Comparison of ENCODE assay signal across 28 mouse cellular contexts in genomic region chr10:93575960-93576359, GRCm38 (mm10). TPM values are rescaled to one million over a fixed set of nuclear protein-coding genes. Genes with fewer than 3 reads are reported as not detected.
DNase-seq lines count a peak whose midpoint lies in the region; ATAC-seq lines count a peak whose summit lies in the region.
"Had no signal": no experiment of that assay in that cellular context is flagged by ENCODE, and none has a peak within 500 bp of the region (broad histone marks: within the 10 kb centered on the region; RNA-seq: fewer than 3 reads in every experiment).

No protein-coding gene starts in this region.

- peak; percentile 70 for DNase-seq in heart, adult 11 months
- DNase-seq in heart, postnatal 4 days, result no peak
- no peak for DNase-seq in kidney, postnatal 14 days
- no peak for DNase-seq in right cerebral cortex, postnatal 4 days
- DNase-seq: adrenal gland, adult 2 months; adrenal gland, postnatal 10 days; adrenal gland, postnatal 25 days; B cell, adult 2 months; cerebellum, adult 11-12 months; cerebellum, adult 2 months; cerebellum, adult 9-10 months; cerebellum, postnatal 10 days; cerebellum, postnatal 25 days; embryo, embryonic 11 days had no signal

- no peaks in the 10 kb centered on the region for H3K79me2 ChIP-seq in macrophage (ENCODE audit: inconsistent target)

- H3K9me3 ChIP-seq in midbrain, embryonic 16.5 days (replicated peaks; ENCODE audit: control insufficient read depth, low read length, poor library complexity, severe bottlenecking), result no peaks in the 10 kb centered on the region
- H3K9me3 ChIP-seq: embryonic facial prominence, embryonic 13.5 days; embryonic facial prominence, embryonic 15.5 days; forebrain, embryonic 10.5 days; forebrain, embryonic 12.5 days had no signal

- H3K27me3 ChIP-seq in midbrain, embryonic 16.5 days (ENCODE audit: control insufficient read depth, insufficient read depth, low read depth, low read length), result no peaks in the 10 kb centered on the region
- H3K27me3 ChIP-seq: embryonic facial prominence, embryonic 13.5 days; embryonic facial prominence, embryonic 15.5 days; forebrain, embryonic 12.5 days had no signal

- ATAC-seq in common myeloid progenitor, adult 5-6 weeks (replicated peaks; ENCODE audit: low read depth, poor library complexity, severe bottlenecking), result peak; percentile 52; the same call in 1 of the 2 replicates
- ATAC-seq in megakaryocyte progenitor cell, adult 5-6 weeks (replicated peaks; ENCODE audit: poor library complexity), result peak; percentile 72
- ATAC-seq in midbrain, embryonic 16.5 days, result no peak
- ATAC-seq: CD4-positive, CD25-positive, alpha-beta regulatory T cell, adult 4 months; forebrain, embryonic 14.5 days; forebrain, embryonic 16.5 days had no signal

- peak overlapping the region; percentile 31 for H3K27ac ChIP-seq in macrophage
- no peak overlapping the region for H3K27ac ChIP-seq in midbrain, embryonic 16.5 days (ENCODE audit: low read length)
- H3K27ac ChIP-seq: embryonic facial prominence, embryonic 13.5 days; embryonic facial prominence, embryonic 15.5 days; forebrain, embryonic 10.5 days; forebrain, embryonic 12.5 days had no signal

- 19% methylated on average over 8 of the region's 8 CpGs for WGBS in macrophage (ENCODE audit: missing documents)
- 95% methylated on average over 8 of the region's 8 CpGs for WGBS in midbrain, embryonic 16.5 days

- no peak overlapping the region for H3K9ac ChIP-seq in midbrain, embryonic 16.5 days (ENCODE audit: low read depth, low read length)
- H3K9ac ChIP-seq: embryonic facial prominence, embryonic 13.5 days; embryonic facial prominence, embryonic 15.5 days; forebrain, embryonic 12.5 days had no signal

- no peak overlapping the region for H3K4me2 ChIP-seq in midbrain, embryonic 16.5 days (ENCODE audit: low read length)
- H3K4me2 ChIP-seq: embryonic facial prominence, embryonic 13.5 days; embryonic facial prominence, embryonic 15.5 days; forebrain, embryonic 12.5 days had no signal

- H3K36me3 ChIP-seq in macrophage (ENCODE audit: inconsistent target), result no peaks in the 10 kb centered on the region
- H3K36me3 ChIP-seq in midbrain, embryonic 16.5 days (ENCODE audit: control insufficient read depth, insufficient read depth, low read length), result no peaks in the 10 kb centered on the region
- H3K36me3 ChIP-seq: embryonic facial prominence, embryonic 13.5 days; embryonic facial prominence, embryonic 15.5 days had no signal

- H3K4me1 ChIP-seq in midbrain, embryonic 16.5 days (ENCODE audit: control insufficient read depth, insufficient read depth, low read length), result no peaks in the 10 kb centered on the region
- H3K4me1 ChIP-seq: embryonic facial prominence, embryonic 13.5 days; embryonic facial prominence, embryonic 15.5 days; forebrain, embryonic 10.5 days; forebrain, embryonic 12.5 days had no signal

- H3K4me3 ChIP-seq in macrophage (ENCODE audit: inconsistent target), result no peak overlapping the region
- H3K4me3 ChIP-seq in midbrain, embryonic 16.5 days (ENCODE audit: low read depth, low read length), result no peak overlapping the region
- H3K4me3 ChIP-seq: embryonic facial prominence, embryonic 13.5 days; embryonic facial prominence, embryonic 15.5 days; erythroblast, embryonic 14.5 days; forebrain, embryonic 10.5 days; forebrain, embryonic 12.5 days had no signal

RNA-seq across cellular contexts. Expression of gene Snrpf, which starts 13.5 kb away (rescaled TPM):
- total RNA-seq in heart, postnatal 4 days (2021), result 10 to 100 TPM; 20.3 to 21.3 TPM
- total RNA-seq in common myeloid progenitor, adult 5-6 weeks (2017), result 192 and 266 TPM in 2 replicates
- 1 to 10 TPM in 16 of 26 experiments, under 1 TPM in 1, not detected in 9; 0.96 to 6.2 (median 1.8) TPM for total RNA-seq in macrophage (2018; cell fraction: chromatin; rRNA removed)
- total RNA-seq in macrophage (2018; cell fraction: cytosol; rRNA removed), result 10 to 100 TPM; 21.1 to 37.3 (median 30.4) TPM
- 1 to 10 TPM in 25 of 26 experiments, not detected in 1; 1.6 to 8.0 (median 3.6) TPM for total RNA-seq in macrophage (2018; cell fraction: nucleus; rRNA removed)
- polyA plus RNA-seq in macrophage (2018), result 27.2 to 63.4 TPM (median 40.4 TPM) in 3 replicates
- 188 and 192 TPM in 2 replicates for total RNA-seq in megakaryocyte progenitor cell, adult 5-6 weeks (2015)
- total RNA-seq in megakaryocyte progenitor cell, adult 5-6 weeks (2017), result 284 and 295 TPM in 2 replicates
- polyA plus RNA-seq in midbrain, embryonic 16.5 days (2015; fragmentation: Nextera tagmentation; extraction: Ambion mirVana), result 51.6 and 56.2 TPM in 2 replicates

RNA-seq across cellular contexts. Expression of gene Ccdc38, which starts 35.5 kb away (rescaled TPM):
- not detected for total RNA-seq in heart, postnatal 4 days (2021)
- total RNA-seq in common myeloid progenitor, adult 5-6 weeks (2017), result 0.24 and 0.55 TPM in 2 replicates
- total RNA-seq in macrophage (2018; cell fraction: chromatin; rRNA removed), result not detected
- total RNA-seq in macrophage (2018; cell fraction: cytosol; rRNA removed), result under 1 TPM in 1 of 26 experiments, not detected in 25; 0.04 TPM
- total RNA-seq in macrophage (2018; cell fraction: nucleus; rRNA removed), result not detected
- not detected in 3 replicates for polyA plus RNA-seq in macrophage (2018)
- total RNA-seq in megakaryocyte progenitor cell, adult 5-6 weeks (2015), result 0.10 and 0.12 TPM in 2 replicates
- total RNA-seq in megakaryocyte progenitor cell, adult 5-6 weeks (2017), result 0.04 and 0.20 TPM in 2 replicates
- 0.50 and 0.83 TPM in 2 replicates for polyA plus RNA-seq in midbrain, embryonic 16.5 days (2015; fragmentation: Nextera tagmentation; extraction: Ambion mirVana)
- total RNA-seq: adrenal gland, adult 2 months; adrenal gland, postnatal 25 days; adrenal gland, postnatal 4 days; MEL had no signal
- polyA plus RNA-seq: adrenal gland, adult 2 months; erythroblast, embryonic 14.5 days had no signal

RNA-seq across cellular contexts. Expression of gene Amdhd1, which starts 36.1 kb away (rescaled TPM):
- under 1 TPM; 0.17 to 0.18 TPM for total RNA-seq in heart, postnatal 4 days (2021)
- total RNA-seq in common myeloid progenitor, adult 5-6 weeks (2017), result not detected in 2 replicates
- under 1 TPM in 1 of 26 experiments, not detected in 25; 0.34 TPM for total RNA-seq in macrophage (2018; cell fraction: chromatin; rRNA removed)
- total RNA-seq in macrophage (2018; cell fraction: cytosol; rRNA removed), result under 1 TPM in 4 of 26 experiments, not detected in 22; 0.03 to 0.13 (median 0.06) TPM
- under 1 TPM in 1 of 26 experiments, not detected in 25; 0.48 TPM for total RNA-seq in macrophage (2018; cell fraction: nucleus; rRNA removed)
- 0.07 to 0.08 TPM in 2 of 3 replicates, not detected in the other for polyA plus RNA-seq in macrophage (2018)
- 0.17 and 0.68 TPM in 2 replicates for total RNA-seq in megakaryocyte progenitor cell, adult 5-6 weeks (2015)
- 0.07 and 0.08 TPM in 2 replicates for total RNA-seq in megakaryocyte progenitor cell, adult 5-6 weeks (2017)
- not detected in 2 replicates for polyA plus RNA-seq in midbrain, embryonic 16.5 days (2015; fragmentation: Nextera tagmentation; extraction: Ambion mirVana)
- total RNA-seq: adrenal gland, postnatal 25 days; MEL had no signal
- polyA plus RNA-seq: cerebellum, adult 2 months had no signal
